Mouse (Mus musculus) heart, embryonic 15.5 days (tissue): ENCODE measurements around the gene Fndc1. TPM values are rescaled to one million over a fixed set of nuclear protein-coding genes. Genes with fewer than 3 reads are reported as not detected.

Source experiments
- ATAC-seq: fragments of 200-750 bp; cut with Nextera tagmentation; replicated peaks from 2 replicates; pipeline ENCODE4 v1.8.0; 2017; ENCODE audit warnings: low read depth, moderate TSS enrichment; ENCODE audit not compliant: insufficient number of reproducible peaks, insufficient read depth, low FRiP score
- H3K27ac ChIP-seq: fragments of 300-500 bp; sonication (generic); 2 replicates; pipeline ENCODE4 v1.5.1; 2015; ENCODE audit warnings: mild to moderate bottlenecking, inconsistent platforms
- H3K27me3 ChIP-seq: fragments of 300-500 bp; sonication (generic); 2 replicates; pipeline ENCODE4 v1.6.1; 2015; ENCODE audit warnings: inconsistent platforms
- H3K36me3 ChIP-seq: fragments of 300-500 bp; sonication (generic); 2 replicates; pipeline ENCODE4 v1.6.1; 2015; ENCODE audit warnings: mild to moderate bottlenecking, inconsistent platforms
- H3K4me1 ChIP-seq: fragments of 300-500 bp; sonication (generic); replicated peaks from 2 replicates; pipeline ENCODE4 v1.6.1; 2015; ENCODE audit warnings: inconsistent platforms
- H3K4me2 ChIP-seq: fragments of 300-500 bp; sonication (generic); 2 replicates; pipeline ENCODE4 v1.6.1; 2015; ENCODE audit warnings: inconsistent platforms, mild to moderate bottlenecking, moderate library complexity
- H3K4me3 ChIP-seq: fragments of 300-500 bp; sonication (generic); 2 replicates; pipeline ENCODE4 v1.5.1; 2015; ENCODE audit warnings: mild to moderate bottlenecking, inconsistent platforms
- H3K9ac ChIP-seq: fragments of 300-500 bp; sonication (generic); 2 replicates; pipeline ENCODE4 v1.6.1; 2015; ENCODE audit warnings: mild to moderate bottlenecking, inconsistent platforms
- H3K9me3 ChIP-seq: fragments of 300-500 bp; sonication (generic); replicated peaks from 2 replicates; pipeline ENCODE4 v1.6.1; 2016; ENCODE audit warnings: inconsistent platforms
- WGBS: fragments of 180-500 bp; shearing (Covaris S2); methylation state at CpG from one replicate; pipeline ENCODE4 v1.1.7; 2015; ENCODE audit warnings: mixed read lengths; 5-methylcytosine and 5-hydroxymethylcytosine counted together
- polyA plus RNA-seq: library from polyadenylated mRNA; unstranded; fragments of >200 nt; fragmentation: Nextera tagmentation; extraction: Ambion mirVana; gene quantifications from 2 replicates; pipeline ENCODE4 v1.2.1, GENCODE M21; 2015

Gene Fndc1
- polyA plus RNA-seq, 1 experiment from 2014 or later = 28.2 TPM

- WGBS = 74% methylated on average over 4 of the region's 4 CpGs
- Histone ChIP-seq H3K9ac (no peak overlapping the region), H3K9me3 (no peaks in the 10 kb centered on the region)
Measured at GRCm38 (mm10) chr17:7759786-7760185, 67.3 kb downstream of the Fndc1 start.

GRCm38 (mm10) chr17:7755001-7755400 is 72.1 kb downstream of the Fndc1 start:
- Histone ChIP-seq H3K27ac (no peak overlapping the region), H3K27me3 (no peaks in the 10 kb centered on the region), H3K9ac (no peak overlapping the region), H3K4me3 (no peak overlapping the region), H3K4me2 (no peak overlapping the region), H3K9me3 (no peaks in the 10 kb centered on the region), H3K36me3 (no peaks in the 10 kb centered on the region), H3K4me1 (no peaks in the 10 kb centered on the region)
- ATAC-seq = no peak
- WGBS = 78% methylated on average over 11 of the region's 11 CpGs

More at GRCm38 (mm10) chr17:7759786-7760185, 67.3 kb downstream of the Fndc1 start:
- H3K4me1 ChIP-seq = no peaks in the 10 kb centered on the region
- no peak overlapping the region for H3K4me2 ChIP-seq
- H3K27ac ChIP-seq = no peak overlapping the region
- no peaks in the 10 kb centered on the region for H3K27me3 ChIP-seq
- no peaks in the 10 kb centered on the region for H3K36me3 ChIP-seq
- no peak overlapping the region for H3K4me3 ChIP-seq
- ATAC-seq = no peak

GRCm38 (mm10) chr17:7753383-7753782 is 73.7 kb downstream of the Fndc1 start:
- Histone ChIP-seq H3K9me3 (no peaks in the 10 kb centered on the region), H3K4me1 (no peaks in the 10 kb centered on the region), H3K9ac (no peak overlapping the region), H3K4me3 (no peak overlapping the region), H3K4me2 (no peak overlapping the region), H3K36me3 (no peaks in the 10 kb centered on the region), H3K27ac (no peak overlapping the region), H3K27me3 (no peaks in the 10 kb centered on the region)
- WGBS = 67% methylated on average over 7 of the region's 7 CpGs
- no peak for ATAC-seq

GRCm38 (mm10) chr17:7749051-7749815 is 77.9 kb downstream of the Fndc1 start:
- ATAC-seq = no peak
- H3K27ac ChIP-seq = no peak overlapping the region
- no peaks in the 10 kb centered on the region for H3K36me3 ChIP-seq
- no peak overlapping the region for H3K9ac ChIP-seq
- H3K4me2 ChIP-seq = no peak overlapping the region
- 69% methylated on average over 4 of the region's 4 CpGs for WGBS
- no peak overlapping the region for H3K4me3 ChIP-seq
- H3K9me3 ChIP-seq = no peaks in the 10 kb centered on the region
- H3K27me3 ChIP-seq = no peaks in the 10 kb centered on the region
- no peaks in the 10 kb centered on the region for H3K4me1 ChIP-seq

GRCm38 (mm10) chr17:7746841-7747240 is 80.3 kb downstream of the Fndc1 start:
- ATAC-seq = no peak
- WGBS = 77% methylated on average over 3 of the region's 3 CpGs

GRCm38 (mm10) chr17:7744976-7745375 is 82.1 kb downstream of the Fndc1 start:
- 80% methylated on average over 4 of the region's 4 CpGs for WGBS
- Histone ChIP-seq H3K36me3 (no peaks in the 10 kb centered on the region), H3K4me3 (no peak overlapping the region), H3K9ac (no peak overlapping the region), H3K27ac (no peak overlapping the region), H3K27me3 (no peaks in the 10 kb centered on the region), H3K4me2 (no peak overlapping the region), H3K4me1 (no peaks in the 10 kb centered on the region), H3K9me3 (no peaks in the 10 kb centered on the region)
- no peak for ATAC-seq

More at GRCm38 (mm10) chr17:7746841-7747240, 80.3 kb downstream of the Fndc1 start:
- Histone ChIP-seq H3K9ac (no peak overlapping the region), H3K9me3 (no peaks in the 10 kb centered on the region), H3K4me2 (no peak overlapping the region), H3K27me3 (no peaks in the 10 kb centered on the region), H3K4me3 (no peak overlapping the region), H3K4me1 (no peaks in the 10 kb centered on the region), H3K36me3 (no peaks in the 10 kb centered on the region), H3K27ac (no peak overlapping the region)

- ATAC-seq = no peak
- no peaks in the 10 kb centered on the region for H3K9me3 ChIP-seq
- no peaks in the 10 kb centered on the region for H3K36me3 ChIP-seq
- no peak overlapping the region for H3K4me2 ChIP-seq
- no peak overlapping the region for H3K27ac ChIP-seq
- no peak overlapping the region for H3K9ac ChIP-seq
- WGBS = 21% methylated on average over 2 of the region's 2 CpGs
- no peaks in the 10 kb centered on the region for H3K27me3 ChIP-seq
- H3K4me3 ChIP-seq = no peak overlapping the region
- H3K4me1 ChIP-seq = no peaks in the 10 kb centered on the region
Measured at GRCm38 (mm10) chr17:7740988-7741387, 86.1 kb downstream of the Fndc1 start.

GRCm38 (mm10) chr17:7722991-7723390 is 104.1 kb downstream of the Fndc1 start:
- Histone ChIP-seq H3K9me3 (no peaks in the 10 kb centered on the region), H3K4me3 (no peak overlapping the region), H3K27ac (no peak overlapping the region), H3K27me3 (no peaks in the 10 kb centered on the region), H3K4me1 (no peaks in the 10 kb centered on the region), H3K36me3 (no peaks in the 10 kb centered on the region), H3K9ac (no peak overlapping the region), H3K4me2 (no peak overlapping the region)
- 74% methylated on average over 4 of the region's 4 CpGs for WGBS
- ATAC-seq = no peak

- 43% methylated on average over 1 of the region's 1 CpGs for WGBS
- Histone ChIP-seq H3K27ac (no peak overlapping the region), H3K9ac (no peak overlapping the region), H3K27me3 (no peaks in the 10 kb centered on the region), H3K36me3 (no peaks in the 10 kb centered on the region), H3K9me3 (no peaks in the 10 kb centered on the region), H3K4me3 (no peak overlapping the region), H3K4me2 (no peak overlapping the region), H3K4me1 (no peaks in the 10 kb centered on the region)
- ATAC-seq = no peak
Measured at GRCm38 (mm10) chr17:7718886-7719285, 108.2 kb downstream of the Fndc1 start.

GRCm38 (mm10) chr17:7717945-7718344 is 109.2 kb downstream of the Fndc1 start:
- no peak for ATAC-seq
- Histone ChIP-seq H3K27me3 (no peaks in the 10 kb centered on the region; the same call in 1 of the 2 replicates), H3K9ac (no peak overlapping the region), H3K27ac (no peak overlapping the region), H3K9me3 (no peaks in the 10 kb centered on the region), H3K4me2 (no peak overlapping the region), H3K4me1 (no peaks in the 10 kb centered on the region), H3K4me3 (no peak overlapping the region), H3K36me3 (no peaks in the 10 kb centered on the region)
- WGBS = 68% methylated on average over 6 of the region's 6 CpGs

- Histone ChIP-seq H3K9ac (no peak overlapping the region), H3K9me3 (no peaks in the 10 kb centered on the region), H3K27ac (no peak overlapping the region), H3K4me2 (no peak overlapping the region), H3K4me1 (no peaks in the 10 kb centered on the region), H3K4me3 (no peak overlapping the region), H3K27me3 (no peaks in the 10 kb centered on the region; the same call in 1 of the 2 replicates), H3K36me3 (no peaks in the 10 kb centered on the region)
- 0 out of 2 replicates have a peak, but pooled peaks have one; percentile 64 for ATAC-seq
- 33% methylated on average over 2 of the region's 2 CpGs for WGBS
Measured at GRCm38 (mm10) chr17:7713020-7713419, 114.1 kb downstream of the Fndc1 start.

- H3K9me3 ChIP-seq = no peaks in the 10 kb centered on the region
- H3K4me1 ChIP-seq = no peaks in the 10 kb centered on the region
- no peak overlapping the region for H3K4me2 ChIP-seq
- no peaks in the 10 kb centered on the region for H3K27me3 ChIP-seq
- no peak overlapping the region for H3K27ac ChIP-seq
- no peaks in the 10 kb centered on the region for H3K36me3 ChIP-seq
- ATAC-seq = no peak
- H3K9ac ChIP-seq = no peak overlapping the region
- WGBS = 57% methylated on average over 4 of the region's 4 CpGs
- no peak overlapping the region for H3K4me3 ChIP-seq
Measured at GRCm38 (mm10) chr17:7707073-7707472, 120.0 kb downstream of the Fndc1 start.
